Mouse (Mus musculus): Measurements from ENCODE around the gene Fads2. TPM values are rescaled to one million over a fixed set of nuclear protein-coding genes. Genes with fewer than 3 reads are reported as not detected.
A peak's percentile ranks its signal among the peaks of the same experiment; 100 is the strongest.

Fads2 gene
- polyA plus RNA-seq, 1 experiment from 2014 or later = 98.4 TPM

- H3K9me3 ChIP-seq (replicated peaks) = no peaks in the 10 kb centered on the region
- WGBS = 48% methylated on average over 3 of the region's 3 CpGs
- H3K4me2 ChIP-seq = no peak overlapping the region
- H3K4me1 ChIP-seq = peaks cover 34% of the 10 kb centered on the region
- no peaks in the 10 kb centered on the region for H3K36me3 ChIP-seq
- H3K9ac ChIP-seq = no peak overlapping the region
- H3K4me3 ChIP-seq (replicated peaks) = no peak overlapping the region
- no peaks in the 10 kb centered on the region for H3K27me3 ChIP-seq
- ATAC-seq (replicated peaks; ENCODE audit: low FRiP score) = no peak
- no peak overlapping the region for H3K27ac ChIP-seq
Measured at GRCm38 (mm10) chr19:10046983-10047382, 54.6 kb downstream of the Fads2 start.

DNA sequence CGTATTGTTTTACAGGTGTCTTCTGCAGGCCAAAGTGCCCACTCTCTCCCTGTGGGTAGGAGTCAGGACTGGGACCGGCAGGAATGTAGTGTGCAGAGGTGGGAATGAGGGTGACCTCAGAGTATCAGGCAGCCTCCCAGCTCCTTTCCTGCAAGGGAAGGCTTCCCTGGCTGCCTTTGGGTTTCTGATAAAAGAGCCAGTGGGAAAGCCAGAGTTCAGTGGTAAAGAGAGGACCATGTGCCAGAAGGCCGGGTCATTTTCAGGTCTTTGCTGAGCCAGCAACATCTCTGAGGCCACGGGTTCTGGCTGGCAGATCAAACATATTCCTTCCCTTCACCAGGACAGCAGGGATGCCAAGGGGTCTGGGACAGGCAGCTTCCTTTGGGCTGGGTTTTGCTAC is 55.2 kb downstream of the Fads2 start:
- Histone ChIP-seq H3K27ac (no peak overlapping the region), H3K27me3 (no peaks in the 10 kb centered on the region), H3K9ac (no peak overlapping the region), H3K4me3 (replicated peaks) (no peak overlapping the region), H3K36me3 (no peaks in the 10 kb centered on the region), H3K9me3 (replicated peaks) (no peaks in the 10 kb centered on the region), H3K4me2 (no peak overlapping the region), H3K4me1 (peaks cover 38% of the 10 kb centered on the region)
- no peak for ATAC-seq (replicated peaks; ENCODE audit: low FRiP score)
- 46% methylated on average over 4 of the region's 4 CpGs for WGBS

GRCm38 (mm10) chr19:10045707-10046106 is 55.8 kb downstream of the Fads2 start:
- no peak overlapping the region for H3K4me2 ChIP-seq
- no peak for ATAC-seq (replicated peaks; ENCODE audit: low FRiP score)
- no peaks in the 10 kb centered on the region for H3K36me3 ChIP-seq
- no peaks in the 10 kb centered on the region for H3K27me3 ChIP-seq
- H3K9ac ChIP-seq = no peak overlapping the region
- no peak overlapping the region for H3K27ac ChIP-seq
- WGBS = 87% methylated on average over 2 of the region's 2 CpGs
- no peak overlapping the region for H3K4me3 ChIP-seq (replicated peaks)
- no peaks in the 10 kb centered on the region for H3K9me3 ChIP-seq (replicated peaks)
- peaks cover 44% of the 10 kb centered on the region for H3K4me1 ChIP-seq

DNA sequence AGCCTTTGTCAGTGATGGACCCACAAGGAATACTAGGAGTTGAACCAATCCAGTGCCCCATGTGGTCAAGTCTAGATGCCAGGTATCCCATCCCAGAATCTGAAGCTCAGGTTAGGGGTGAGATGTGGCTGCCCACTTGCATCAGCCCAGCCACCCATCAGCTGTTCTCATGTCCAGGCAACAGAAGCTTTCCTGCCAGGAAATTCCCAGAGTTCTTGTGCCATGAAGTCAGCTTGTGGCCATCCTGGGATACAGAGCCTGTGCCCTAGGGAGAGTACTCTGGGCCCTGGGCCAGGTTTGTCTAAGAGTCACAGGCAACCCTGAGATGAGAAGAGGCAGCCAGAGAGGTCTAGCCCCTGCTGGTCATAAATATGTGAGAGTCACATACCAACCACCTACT is 57.9 kb downstream of the Fads2 start:
- H3K4me1 ChIP-seq = peaks cover 46% of the 10 kb centered on the region
- no peak overlapping the region for H3K4me3 ChIP-seq (replicated peaks)
- no peaks in the 10 kb centered on the region for H3K36me3 ChIP-seq
- no peak overlapping the region for H3K9ac ChIP-seq
- H3K4me2 ChIP-seq = peak overlapping the region; percentile 94
- H3K9me3 ChIP-seq (replicated peaks) = no peaks in the 10 kb centered on the region
- no peak for ATAC-seq (replicated peaks; ENCODE audit: low FRiP score)
- no peak overlapping the region for H3K27ac ChIP-seq
- no peaks in the 10 kb centered on the region for H3K27me3 ChIP-seq

DNA sequence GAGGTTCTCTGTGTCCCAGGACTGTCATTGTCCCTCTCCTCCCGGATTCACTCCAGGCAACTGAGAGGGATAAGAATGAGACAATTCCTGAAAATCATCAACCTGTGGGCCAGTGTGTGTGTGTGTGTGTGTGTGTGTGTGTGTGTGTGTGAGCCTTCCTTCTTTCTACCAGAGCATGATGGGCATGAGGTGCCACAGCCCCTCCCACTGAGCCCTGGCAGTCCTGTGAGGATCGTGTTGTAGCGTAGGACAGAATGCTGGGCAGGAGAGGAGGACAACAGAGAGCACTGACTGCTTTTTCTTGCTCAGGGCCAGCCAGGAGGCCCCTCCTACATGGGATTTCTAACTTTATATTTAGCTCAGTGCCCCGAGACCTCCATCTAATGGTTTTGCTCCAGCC is 58.7 kb downstream of the Fads2 start:
- H3K36me3 ChIP-seq = no peaks in the 10 kb centered on the region
- peaks cover 52% of the 10 kb centered on the region for H3K4me1 ChIP-seq
- 85% methylated on average over 4 of the region's 4 CpGs for WGBS
- no peaks in the 10 kb centered on the region for H3K27me3 ChIP-seq
- H3K27ac ChIP-seq = no peak overlapping the region
- peak overlapping the region; percentile 94 for H3K4me2 ChIP-seq
- H3K9me3 ChIP-seq (replicated peaks) = no peaks in the 10 kb centered on the region
- H3K4me3 ChIP-seq (replicated peaks) = peak overlapping the region; percentile 59
- no peak for ATAC-seq (replicated peaks; ENCODE audit: low FRiP score)
- no peak overlapping the region for H3K9ac ChIP-seq

DNA sequence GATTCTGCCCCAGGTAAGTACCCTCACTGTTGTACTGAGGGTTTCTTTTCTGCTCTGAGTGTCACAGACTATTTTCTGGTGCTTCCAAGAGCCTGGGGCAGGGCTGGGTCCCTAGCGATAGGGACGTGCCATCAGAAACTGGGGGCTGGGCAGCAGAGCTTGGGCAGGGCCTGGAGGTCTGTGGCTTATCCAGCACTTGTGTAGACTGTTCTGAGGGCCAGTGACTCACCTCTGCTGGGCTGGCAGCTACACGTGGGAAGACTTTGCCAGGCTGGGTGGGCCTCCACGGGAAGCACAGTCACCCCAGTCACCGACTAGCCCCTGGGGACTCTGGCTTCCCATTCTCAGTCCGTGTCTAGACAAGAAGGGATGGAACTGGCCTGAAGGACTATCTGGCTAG is 59.3 kb downstream of the Fads2 start:
- no peaks in the 10 kb centered on the region for H3K9me3 ChIP-seq (replicated peaks)
- H3K4me2 ChIP-seq = peak overlapping the region; percentile 94
- ATAC-seq (replicated peaks; ENCODE audit: low FRiP score) = 0 out of 2 replicates have a peak, but pooled peaks have one; percentile 0
- no peak overlapping the region; the same call in 1 of the 2 replicates for H3K27ac ChIP-seq
- H3K4me3 ChIP-seq (replicated peaks) = peak overlapping the region; percentile 59
- 57% methylated on average over 6 of the region's 6 CpGs for WGBS
- no peaks in the 10 kb centered on the region for H3K36me3 ChIP-seq
- peak overlapping the region; percentile 44 for H3K9ac ChIP-seq
- H3K27me3 ChIP-seq = no peaks in the 10 kb centered on the region
- peaks cover 58% of the 10 kb centered on the region for H3K4me1 ChIP-seq

- Histone ChIP-seq H3K27ac (peak within 1 kb of the TSS; percentile 38), H3K9ac (peak within 1 kb of the TSS; percentile 44), H3K27me3 (no peaks in the 10 kb centered on the region), H3K4me2 (peak within 1 kb of the TSS; percentile 94), H3K4me3 (replicated peaks) (peak within 1 kb of the TSS; percentile 59), H3K9me3 (replicated peaks) (no peaks in the 10 kb centered on the region), H3K4me1 (peaks cover 57% of the 10 kb centered on the region), H3K36me3 (no peaks in the 10 kb centered on the region)
- under 1% methylated on average over 66 of the region's 69 CpGs for WGBS
- peak; percentile 92 for ATAC-seq (replicated peaks; ENCODE audit: low FRiP score)
Measured at GRCm38 (mm10) chr19:10041388-10042148, 60.0 kb downstream of the Fads2 start, which contains the start of gene Fads3. TSS of gene Fads3 (plus strand) at chr19:10041569.

DNA sequence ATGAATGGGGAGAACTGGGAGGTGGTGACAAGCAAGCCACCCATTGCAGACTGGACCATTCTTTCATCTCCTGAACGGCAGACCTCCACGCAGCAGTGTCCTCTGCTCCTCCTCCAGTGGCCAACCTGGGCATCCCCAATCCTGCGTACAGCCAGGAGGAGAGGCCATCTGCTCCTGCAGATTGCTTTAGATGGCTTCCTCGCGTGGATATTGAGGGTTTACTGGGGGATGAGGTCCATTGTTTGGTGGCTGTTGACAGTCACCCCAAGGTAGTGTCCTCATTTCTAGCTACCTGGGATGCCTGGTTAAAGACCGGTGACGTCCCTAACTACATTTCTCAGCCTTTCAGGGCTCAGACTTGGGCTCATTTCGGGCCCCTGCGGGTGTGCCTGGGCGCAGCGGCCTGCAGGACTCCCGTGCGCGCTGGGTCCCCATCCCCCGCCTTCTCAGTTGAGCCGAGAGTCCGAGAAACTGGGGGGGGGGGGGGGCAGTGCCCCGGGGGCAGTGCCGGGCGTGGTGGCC is 60.6 kb downstream of the Fads2 start:
- Histone ChIP-seq H3K4me2 (peak overlapping the region; percentile 94), H3K9me3 (replicated peaks) (no peaks in the 10 kb centered on the region), H3K36me3 (no peaks in the 10 kb centered on the region), H3K4me3 (replicated peaks) (peak overlapping the region; percentile 59), H3K4me1 (peaks cover 53% of the 10 kb centered on the region), H3K9ac (peak overlapping the region; percentile 44), H3K27me3 (no peaks in the 10 kb centered on the region), H3K27ac (peak overlapping the region; percentile 14; the same call in 1 of the 2 replicates)
- no peak for ATAC-seq (replicated peaks; ENCODE audit: low FRiP score)
- 6% methylated on average over 20 of the region's 20 CpGs for WGBS

DNA sequence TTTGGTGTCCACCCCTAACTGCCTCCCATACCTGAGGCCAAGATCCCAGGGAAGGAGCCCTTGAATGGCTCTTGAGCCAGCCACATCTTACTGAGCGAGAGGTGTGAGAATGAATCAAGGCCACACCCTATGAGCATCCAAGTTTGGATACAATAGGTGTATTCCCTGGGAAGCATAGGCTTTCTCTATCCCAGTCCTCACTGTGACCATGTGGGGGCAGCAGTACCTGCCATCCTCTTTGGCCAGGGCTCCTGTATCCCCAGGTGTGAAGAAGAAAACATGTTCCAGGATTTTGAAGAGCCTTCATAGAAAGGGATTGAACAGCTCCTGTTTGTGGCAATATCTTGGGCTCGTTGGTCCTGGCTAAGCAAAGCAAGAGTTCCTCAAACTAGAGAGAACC is 61.9 kb downstream of the Fads2 start:
- peaks cover 58% of the 10 kb centered on the region for H3K4me1 ChIP-seq
- no peak overlapping the region for H3K9ac ChIP-seq
- H3K27ac ChIP-seq = no peak overlapping the region
- H3K27me3 ChIP-seq = no peaks in the 10 kb centered on the region
- no peaks in the 10 kb centered on the region for H3K9me3 ChIP-seq (replicated peaks)
- no peak overlapping the region for H3K4me2 ChIP-seq
- H3K36me3 ChIP-seq = no peaks in the 10 kb centered on the region
- ATAC-seq (replicated peaks; ENCODE audit: low FRiP score) = no peak
- no peak overlapping the region for H3K4me3 ChIP-seq (replicated peaks)
- WGBS = 85% methylated on average over 2 of the region's 2 CpGs

DNA sequence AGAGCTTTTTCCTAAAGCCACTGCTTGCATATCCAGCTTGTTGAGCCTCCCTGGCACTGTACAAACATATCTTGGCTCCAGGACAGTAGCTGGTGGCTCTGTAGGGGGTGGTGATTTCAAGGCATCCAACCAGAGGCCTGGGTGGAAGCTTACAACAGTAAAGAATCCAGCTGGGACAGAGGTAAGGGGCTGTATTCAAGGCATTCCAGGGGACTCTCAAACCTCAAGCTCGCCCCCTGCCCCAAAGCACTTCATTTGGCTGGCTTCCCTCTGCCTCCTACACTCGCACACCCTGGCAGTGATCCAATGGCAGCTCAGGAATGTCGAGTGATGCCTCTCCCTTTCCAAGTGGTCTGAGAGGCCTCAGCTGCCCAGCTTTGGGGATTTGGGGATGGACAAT is 62.6 kb downstream of the Fads2 start:
- no peaks in the 10 kb centered on the region for H3K36me3 ChIP-seq
- no peak overlapping the region for H3K4me3 ChIP-seq (replicated peaks)
- no peaks in the 10 kb centered on the region for H3K9me3 ChIP-seq (replicated peaks)
- ATAC-seq (replicated peaks; ENCODE audit: low FRiP score) = no peak
- no peaks in the 10 kb centered on the region for H3K27me3 ChIP-seq
- WGBS = 10% methylated on average over 3 of the region's 3 CpGs
- H3K4me1 ChIP-seq = peaks cover 58% of the 10 kb centered on the region
- H3K4me2 ChIP-seq = 0 out of 2 replicates have a peak overlapping the region, but pooled peaks have one; percentile 10
- no peak overlapping the region for H3K9ac ChIP-seq
- peak overlapping the region; percentile 67 for H3K27ac ChIP-seq

GRCm38 (mm10) chr19:10038364-10038763 is 63.2 kb downstream of the Fads2 start:
- Histone ChIP-seq H3K9ac (no peak overlapping the region), H3K27ac (peak overlapping the region; percentile 67), H3K4me2 (no peak overlapping the region), H3K4me1 (peaks cover 53% of the 10 kb centered on the region), H3K36me3 (no peaks in the 10 kb centered on the region), H3K9me3 (replicated peaks) (no peaks in the 10 kb centered on the region), H3K4me3 (replicated peaks) (no peak overlapping the region), H3K27me3 (no peaks in the 10 kb centered on the region)
- WGBS = 83% methylated on average over 3 of the region's 3 CpGs
- ATAC-seq (replicated peaks; ENCODE audit: low FRiP score) = no peak

DNA sequence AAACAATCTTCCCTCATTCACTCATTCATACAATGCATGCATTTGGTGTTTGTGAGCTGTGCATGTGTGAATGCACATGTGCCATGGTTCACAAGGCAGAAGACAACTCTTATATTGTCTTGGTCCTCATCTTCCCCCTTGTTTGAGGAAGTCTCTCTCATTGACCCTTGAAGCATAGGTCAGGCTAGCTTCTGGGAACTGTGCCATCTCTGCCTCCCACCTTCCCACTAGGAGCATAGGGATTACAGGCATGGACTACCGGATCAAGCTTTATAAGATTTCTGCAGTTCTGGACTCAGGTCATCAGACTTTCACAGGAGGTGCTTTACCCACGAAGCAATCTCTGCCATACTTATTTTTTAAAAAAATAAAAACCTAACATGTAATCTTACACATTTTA is 64.0 kb downstream of the Fads2 start:
- H3K4me3 ChIP-seq (replicated peaks) = no peak overlapping the region
- whole genome bisulfite sequencing = 38% methylated on average over 2 of the region's 2 CpGs
- H3K27me3 ChIP-seq = no peaks in the 10 kb centered on the region
- H3K27ac ChIP-seq = no peak overlapping the region
- no peaks in the 10 kb centered on the region for H3K36me3 ChIP-seq
- H3K4me1 ChIP-seq = peaks cover 45% of the 10 kb centered on the region
- ATAC-seq (replicated peaks; ENCODE audit: low FRiP score) = no peak
- H3K4me2 ChIP-seq = no peak overlapping the region
- no peaks in the 10 kb centered on the region for H3K9me3 ChIP-seq (replicated peaks)
- H3K9ac ChIP-seq = no peak overlapping the region
